Mouse (Mus musculus): ENCODE measurements around the gene Abca13. TPM values are rescaled to one million over a fixed set of nuclear protein-coding genes. Genes with fewer than 3 reads are reported as not detected.
"Not testable (repeated sequence)": the region's sequence is repeated elsewhere in the genome, so short reads cannot be mapped to it uniquely, and the experiment has no call there.

Abca13 gene
- total and polyA plus RNA-seq, 3 experiments: 0.22 TPM; not detected in 2

DNA sequence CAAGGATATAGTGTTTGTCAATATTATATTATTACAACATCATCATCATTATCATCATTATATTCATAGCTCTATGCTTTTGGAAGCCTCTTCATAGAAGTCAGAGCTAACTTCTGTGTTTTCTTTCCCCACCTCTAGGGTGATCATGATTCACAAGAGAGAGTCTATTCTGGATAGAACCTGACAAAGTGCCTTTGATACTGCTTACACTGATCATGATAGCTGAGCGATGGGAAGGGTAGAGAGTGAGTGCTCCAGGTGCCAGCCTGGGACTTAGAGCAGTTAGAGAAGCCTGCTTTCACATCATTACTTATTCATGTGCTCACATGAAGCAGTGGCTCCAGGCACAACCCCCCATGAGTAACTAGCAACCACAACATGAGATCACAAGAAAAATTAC is 280.7 kb downstream of the Abca13 start:
- no peaks in the 10 kb centered on the region for H3K9me3 ChIP-seq (replicated peaks)
- no peak for TF ChIP-seq POLR2AphosphoS5 (IDR thresholded peaks at IDR 0.05; ENCODE audit: insufficient replicate concordance, low read depth, low read length)
- no peak for TF ChIP-seq CTCF (IDR thresholded peaks at IDR 0.05; ENCODE audit: low read depth, low read length)
- TF ChIP-seq GATA1 (IDR thresholded peaks at IDR 0.05; ENCODE audit: borderline replicate concordance, low read length): no peak
- no peak for TF ChIP-seq TAL1 (conservative IDR thresholded peaks at IDR 0.05; ENCODE audit: low read depth, low read length)
- no peak for TF ChIP-seq GATA2 (IDR thresholded peaks at IDR 0.05; ENCODE audit: borderline replicate concordance, low read depth, low read length)
- H3K27me3 ChIP-seq (ENCODE audit: insufficient read depth, low read length): no peaks in the 10 kb centered on the region
- H3K4me3 ChIP-seq (ENCODE audit: low read depth, low read length): no peak overlapping the region
- DNase-seq (ENCODE audit: low spot score): no peak
- no peaks in the 10 kb centered on the region for H3K36me3 ChIP-seq (replicated peaks)
- no peaks in the 10 kb centered on the region for H3K4me1 ChIP-seq (ENCODE audit: insufficient read depth, low read depth, low read length)
- ATAC-seq (ENCODE audit: extremely low read depth, insufficient number of reproducible peaks, low FRiP score, poor library complexity, severe bottlenecking): no peak

DNA sequence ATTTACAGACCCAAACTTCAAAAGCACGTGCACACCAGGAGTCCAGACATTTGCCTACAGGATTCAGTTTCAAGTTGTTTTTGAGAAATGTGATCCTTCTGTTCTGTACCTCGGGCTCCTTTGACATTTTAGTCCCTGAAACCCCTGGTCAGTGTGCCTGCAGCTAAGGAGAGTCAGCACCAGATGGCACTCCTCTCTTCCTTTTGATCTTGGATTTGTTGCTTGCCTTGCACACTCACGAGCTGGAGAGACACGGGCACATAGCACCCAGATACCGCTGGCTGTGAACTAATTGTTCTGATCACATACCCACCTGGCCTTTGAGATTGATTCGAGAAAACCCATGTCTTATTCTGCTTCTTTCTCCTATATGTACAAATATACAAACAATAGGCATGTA is 289.8 kb downstream of the Abca13 start:
- no peak overlapping the region for H3K4me3 ChIP-seq (ENCODE audit: low read depth, low read length)
- no peaks in the 10 kb centered on the region for H3K9me3 ChIP-seq (replicated peaks)
- no peaks in the 10 kb centered on the region for H3K27me3 ChIP-seq (ENCODE audit: insufficient read depth, low read length)
- DNase-seq (ENCODE audit: low spot score): no peak
- H3K4me1 ChIP-seq (ENCODE audit: insufficient read depth, low read depth, low read length): no peaks in the 10 kb centered on the region
- no peak for ATAC-seq (ENCODE audit: extremely low read depth, insufficient number of reproducible peaks, low FRiP score, poor library complexity, severe bottlenecking)
- no peak for TF ChIP-seq TAL1 (conservative IDR thresholded peaks at IDR 0.05; ENCODE audit: low read depth, low read length)
- TF ChIP-seq CTCF (IDR thresholded peaks at IDR 0.05; ENCODE audit: low read depth, low read length): no peak
- H3K36me3 ChIP-seq (replicated peaks): no peaks in the 10 kb centered on the region

DNA sequence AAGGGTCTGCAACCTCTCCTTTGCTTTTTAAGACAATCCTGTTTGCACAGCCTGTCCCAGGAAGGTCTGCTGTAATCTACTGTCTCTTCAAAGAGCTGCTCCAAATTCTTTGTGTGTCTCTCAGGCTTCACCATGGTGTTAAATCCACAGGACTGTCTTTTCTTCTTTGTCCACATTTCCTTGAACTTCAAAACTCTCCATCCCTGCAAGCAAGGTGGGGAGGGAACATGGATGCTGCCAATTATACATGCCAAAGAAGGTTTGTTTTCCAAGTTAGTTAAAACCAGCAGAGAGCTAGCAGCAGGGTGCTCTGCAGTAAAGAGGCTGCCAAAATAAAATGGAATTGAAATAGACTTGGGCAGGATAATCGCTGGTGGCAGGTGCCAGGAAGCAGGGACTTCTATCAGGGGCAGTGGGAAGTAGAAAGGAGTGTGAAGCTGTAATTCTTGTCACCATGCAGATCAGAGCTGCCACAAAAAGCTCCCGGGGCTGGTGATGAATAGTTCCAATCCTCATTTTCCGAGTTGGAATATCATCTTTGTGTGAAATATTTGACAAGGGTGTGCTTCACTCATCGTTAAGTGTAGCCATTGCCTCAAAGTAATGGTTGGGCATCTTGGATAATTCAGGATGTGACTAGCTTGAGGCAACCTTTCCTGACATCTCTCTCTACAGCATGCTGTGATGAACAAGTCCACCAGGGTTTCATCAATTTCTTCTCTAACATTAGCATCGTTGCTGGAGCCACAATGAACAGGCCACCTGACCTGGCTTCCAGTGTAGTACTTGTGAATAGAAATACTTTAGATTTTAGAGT is 308.8 kb downstream of the Abca13 start:
- 0 out of 2 replicates have a peak, but pooled peaks cover under 1% of the 10 kb centered on the region for H3K27me3 ChIP-seq (ENCODE audit: insufficient read depth, low read length)
- TF ChIP-seq POLR2AphosphoS5 (IDR thresholded peaks at IDR 0.05; ENCODE audit: insufficient replicate concordance, low read depth, low read length) (no peak), GATA1 (IDR thresholded peaks at IDR 0.05; ENCODE audit: borderline replicate concordance, low read length) (no peak), CTCF (IDR thresholded peaks at IDR 0.05; ENCODE audit: low read depth, low read length) (no peak)
- H3K4me1 ChIP-seq (ENCODE audit: insufficient read depth, low read depth, low read length): no peaks in the 10 kb centered on the region
- H3K36me3 ChIP-seq (replicated peaks): no peaks in the 10 kb centered on the region
- H3K9me3 ChIP-seq (replicated peaks): no peaks in the 10 kb centered on the region
- no peak overlapping the region for H3K4me3 ChIP-seq (ENCODE audit: low read depth, low read length)
- DNase-seq (ENCODE audit: low spot score) (no peak), ATAC-seq (ENCODE audit: extremely low read depth, insufficient number of reproducible peaks, low FRiP score, poor library complexity, severe bottlenecking) (no peak)

DNA sequence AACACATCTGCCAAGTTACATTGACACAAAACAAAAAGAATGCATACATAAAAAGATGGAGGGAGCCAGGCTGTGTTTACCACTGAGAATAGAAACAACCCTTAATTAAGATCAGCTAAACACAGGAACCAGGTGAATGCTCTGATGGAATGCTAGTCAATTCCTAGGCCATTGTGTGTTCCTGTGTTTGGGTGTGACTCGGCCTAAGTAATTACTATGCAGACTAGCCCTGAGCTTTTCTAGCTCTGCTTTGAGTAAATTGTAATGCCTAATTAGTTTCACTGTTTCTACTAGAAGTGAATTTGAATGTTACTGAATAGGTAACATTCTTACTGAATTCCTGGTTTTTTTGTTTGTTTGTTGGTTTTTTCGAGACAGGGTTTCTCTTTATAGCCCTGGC is 323.2 kb downstream of the Abca13 start:
- not testable (repeated sequence) for DNase-seq (ENCODE audit: low spot score)

DNA sequence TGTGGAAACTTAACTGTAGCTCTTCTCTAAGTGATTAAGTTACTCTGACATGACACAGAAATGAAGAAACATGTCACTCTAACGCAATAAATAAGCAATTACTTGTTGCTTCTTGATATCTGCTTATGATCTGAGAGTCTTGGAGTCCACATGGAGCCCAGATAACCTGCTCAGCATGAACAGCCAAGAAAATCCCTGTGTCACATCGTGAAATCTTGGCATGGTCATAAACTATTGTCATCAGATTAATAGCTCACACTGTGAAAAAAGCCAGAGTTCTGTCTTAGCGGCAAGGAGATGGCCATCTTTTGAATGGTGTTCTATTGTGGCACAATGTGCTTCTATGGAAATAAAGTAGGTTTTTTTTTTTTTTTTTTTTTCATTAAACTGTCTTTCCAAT is 336.8 kb downstream of the Abca13 start:
- no peaks in the 10 kb centered on the region for H3K36me3 ChIP-seq (replicated peaks)
- TF ChIP-seq TAL1 (conservative IDR thresholded peaks at IDR 0.05; ENCODE audit: low read depth, low read length): no peak
- no peak for TF ChIP-seq CTCF (IDR thresholded peaks at IDR 0.05; ENCODE audit: low read depth, low read length)
- no peak for TF ChIP-seq POLR2AphosphoS5 (IDR thresholded peaks at IDR 0.05; ENCODE audit: insufficient replicate concordance, low read depth, low read length)
- no peak for TF ChIP-seq GATA1 (IDR thresholded peaks at IDR 0.05; ENCODE audit: borderline replicate concordance, low read length)
- no peak for TF ChIP-seq GATA2 (IDR thresholded peaks at IDR 0.05; ENCODE audit: borderline replicate concordance, low read depth, low read length)
- no peaks in the 10 kb centered on the region for H3K4me1 ChIP-seq (ENCODE audit: insufficient read depth, low read depth, low read length)
- H3K4me3 ChIP-seq (ENCODE audit: low read depth, low read length): no peak overlapping the region
- no peak for DNase-seq (ENCODE audit: low spot score)
- ATAC-seq (ENCODE audit: extremely low read depth, insufficient number of reproducible peaks, low FRiP score, poor library complexity, severe bottlenecking): no peak
- H3K27me3 ChIP-seq (ENCODE audit: insufficient read depth, low read length): 0 out of 2 replicates have a peak, but pooled peaks cover 3% of the 10 kb centered on the region
- H3K9me3 ChIP-seq (replicated peaks): no peaks in the 10 kb centered on the region

More for the DNA sequence above, 323.2 kb downstream of the Abca13 start:
- not testable (repeated sequence) for H3K9me3 ChIP-seq (replicated peaks); H3K27me3 ChIP-seq (ENCODE audit: insufficient read depth, low read length); H3K4me3 ChIP-seq (ENCODE audit: low read depth, low read length); H3K36me3 ChIP-seq (replicated peaks); H3K4me1 ChIP-seq (ENCODE audit: insufficient read depth, low read depth, low read length); ATAC-seq (ENCODE audit: extremely low read depth, insufficient number of reproducible peaks, low FRiP score, poor library complexity, severe bottlenecking)

DNA sequence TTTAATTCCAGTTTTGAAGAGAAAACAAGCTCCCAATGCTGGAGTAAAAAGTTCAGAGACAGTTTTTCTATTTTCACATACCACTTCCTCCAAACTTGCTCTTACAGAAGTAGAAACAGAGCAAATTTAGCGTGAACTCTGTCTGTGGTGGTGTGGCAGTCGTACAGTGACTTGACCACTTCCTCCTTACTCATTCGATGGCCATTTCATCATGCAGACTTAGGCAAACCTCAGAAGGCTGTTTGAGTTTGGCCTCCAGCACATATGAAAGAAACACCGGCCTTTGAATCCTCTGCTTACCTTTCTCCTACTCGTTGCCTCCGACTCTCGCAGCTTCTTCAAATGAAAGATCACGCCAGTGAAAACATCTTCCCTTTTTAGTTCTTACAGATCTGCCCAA is 340.0 kb downstream of the Abca13 start:
- TF ChIP-seq GATA1 (IDR thresholded peaks at IDR 0.05; ENCODE audit: borderline replicate concordance, low read length): no peak
- TF ChIP-seq POLR2AphosphoS5 (IDR thresholded peaks at IDR 0.05; ENCODE audit: insufficient replicate concordance, low read depth, low read length): no peak
- no peak for TF ChIP-seq GATA2 (IDR thresholded peaks at IDR 0.05; ENCODE audit: borderline replicate concordance, low read depth, low read length)
- TF ChIP-seq CTCF (IDR thresholded peaks at IDR 0.05; ENCODE audit: low read depth, low read length): no peak
- TF ChIP-seq TAL1 (conservative IDR thresholded peaks at IDR 0.05; ENCODE audit: low read depth, low read length): no peak
- DNase-seq (ENCODE audit: low spot score) (no peak), ATAC-seq (ENCODE audit: extremely low read depth, insufficient number of reproducible peaks, low FRiP score, poor library complexity, severe bottlenecking) (no peak)
- Histone ChIP-seq H3K4me1 (ENCODE audit: insufficient read depth, low read depth, low read length) (no peaks in the 10 kb centered on the region), H3K27me3 (ENCODE audit: insufficient read depth, low read length) (no peaks in the 10 kb centered on the region), H3K9me3 (replicated peaks) (no peaks in the 10 kb centered on the region), H3K36me3 (replicated peaks) (no peaks in the 10 kb centered on the region), H3K4me3 (ENCODE audit: low read depth, low read length) (no peak overlapping the region)

DNA sequence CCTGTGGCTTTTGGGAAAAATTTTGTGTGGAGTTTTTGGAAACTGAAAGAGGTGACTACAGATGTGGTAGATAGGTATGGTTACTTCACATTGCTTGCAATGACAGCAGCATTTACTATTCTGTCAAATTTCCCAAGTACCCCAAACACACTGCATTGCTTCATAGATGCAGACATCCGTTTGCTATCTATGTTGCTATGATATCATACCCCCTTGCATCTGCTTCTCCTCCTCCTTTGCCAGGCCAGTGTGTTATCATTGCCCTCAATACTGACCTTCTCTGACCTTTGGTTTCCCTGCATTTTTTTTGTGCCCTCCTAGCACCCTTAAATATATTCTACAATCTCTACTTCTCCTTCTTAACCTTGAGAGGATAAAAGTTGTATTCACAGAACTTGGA is 341.4 kb downstream of the Abca13 start:
- Histone ChIP-seq H3K27me3 (ENCODE audit: insufficient read depth, low read length) (no peaks in the 10 kb centered on the region), H3K4me3 (ENCODE audit: low read depth, low read length) (no peak overlapping the region), H3K4me1 (ENCODE audit: insufficient read depth, low read depth, low read length) (no peaks in the 10 kb centered on the region), H3K36me3 (replicated peaks) (no peaks in the 10 kb centered on the region), H3K9me3 (replicated peaks) (no peaks in the 10 kb centered on the region)
- ATAC-seq (ENCODE audit: extremely low read depth, insufficient number of reproducible peaks, low FRiP score, poor library complexity, severe bottlenecking) (no peak), DNase-seq (ENCODE audit: low spot score) (no peak)
- TF ChIP-seq GATA1 (IDR thresholded peaks at IDR 0.05; ENCODE audit: borderline replicate concordance, low read length): no peak
- TF ChIP-seq CTCF (IDR thresholded peaks at IDR 0.05; ENCODE audit: low read depth, low read length): no peak
- TF ChIP-seq POLR2AphosphoS5 (IDR thresholded peaks at IDR 0.05; ENCODE audit: insufficient replicate concordance, low read depth, low read length): no peak

Data from G1E (cell line).